Mouse (Mus musculus) neural tube, postnatal 0 days (tissue): ENCODE results near the gene Gm45021. TPM values are rescaled to one million over a fixed set of nuclear protein-coding genes. Genes with fewer than 3 reads are reported as not detected.

Experiments
- polyA plus RNA-seq: library from polyadenylated mRNA; unstranded; fragments of >200 nt; fragmentation: Nextera tagmentation; extraction: Ambion mirVana; gene quantifications from 2 replicates; pipeline ENCODE4 v1.2.1, GENCODE M21; 2015

Gm45021 gene
- polyA plus RNA-seq: not detected in 2 replicates

DNA sequence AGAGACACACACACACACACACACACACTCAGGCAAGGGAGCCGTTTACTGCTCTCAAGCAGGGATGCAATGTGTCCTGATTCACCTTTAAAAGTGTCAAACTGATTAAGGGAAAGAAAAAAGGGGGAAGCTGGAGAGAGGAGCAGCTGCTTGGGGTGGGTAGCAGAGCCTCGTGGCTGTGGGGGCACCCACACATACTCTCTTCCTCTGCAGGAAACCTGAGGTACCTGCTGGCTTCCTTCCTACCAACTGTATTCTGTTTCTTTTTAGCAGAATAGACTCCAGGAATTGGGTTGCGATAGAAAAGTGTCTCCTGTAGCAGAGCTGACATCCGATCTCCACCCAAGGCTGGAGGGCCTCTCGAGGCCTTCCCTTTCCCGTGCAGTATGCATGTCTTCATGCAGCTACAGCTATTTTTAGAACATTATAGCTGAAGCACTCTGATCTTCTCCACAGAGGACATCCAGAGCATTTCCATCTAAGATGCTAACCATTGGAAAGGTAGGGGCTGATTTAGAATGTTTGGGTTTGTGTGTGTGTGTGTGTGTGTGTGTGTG lies at the start of gene Gm45021:
TSS of gene Gm45021 (plus strand) at position 417 of the 557 bp plus-strand sequence.

DNA sequence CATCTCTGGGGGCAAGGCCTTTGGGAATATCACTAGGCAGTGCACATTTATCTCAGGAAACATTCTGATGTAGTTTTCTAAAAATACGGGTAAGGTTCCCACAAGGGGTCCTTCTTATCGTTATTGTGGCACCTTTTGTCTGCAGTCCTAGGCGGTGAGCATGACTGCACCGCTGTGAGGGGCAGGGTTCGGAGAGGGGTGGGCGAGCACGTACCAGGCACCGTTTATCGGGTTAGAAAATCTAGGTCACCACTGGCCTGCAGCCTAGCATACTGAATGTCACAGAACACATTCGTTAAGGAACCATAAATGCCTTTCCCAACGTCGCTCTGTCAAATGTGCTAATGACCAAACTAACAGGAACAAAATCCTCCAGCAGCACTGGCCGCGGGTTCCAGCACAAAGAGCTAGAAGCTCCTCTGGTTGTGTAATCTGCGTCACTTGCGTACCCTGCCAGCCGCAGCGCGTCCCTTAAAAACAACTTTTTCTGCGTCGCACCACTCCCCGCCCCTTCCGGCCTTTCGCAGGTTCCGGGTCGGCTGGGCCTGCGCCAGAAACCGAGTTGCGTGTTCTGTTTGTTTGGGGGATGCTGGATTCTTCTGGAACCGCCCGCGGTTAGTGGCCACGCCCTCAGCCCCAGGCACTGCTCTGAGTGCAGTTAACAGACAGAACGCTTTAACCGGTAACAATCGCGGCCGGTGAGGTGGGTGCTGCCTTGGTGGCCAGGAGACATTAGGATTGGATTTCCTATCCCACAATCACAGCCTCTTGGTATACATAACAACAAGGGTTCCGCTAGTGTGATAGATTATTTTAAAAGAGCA lies 34.9 kb upstream of the Gm45021 start, which contains the start of gene Lrrc61:
TSS of gene Lrrc61 (plus strand) at position 517 of the 824 bp plus-strand sequence.

DNA sequence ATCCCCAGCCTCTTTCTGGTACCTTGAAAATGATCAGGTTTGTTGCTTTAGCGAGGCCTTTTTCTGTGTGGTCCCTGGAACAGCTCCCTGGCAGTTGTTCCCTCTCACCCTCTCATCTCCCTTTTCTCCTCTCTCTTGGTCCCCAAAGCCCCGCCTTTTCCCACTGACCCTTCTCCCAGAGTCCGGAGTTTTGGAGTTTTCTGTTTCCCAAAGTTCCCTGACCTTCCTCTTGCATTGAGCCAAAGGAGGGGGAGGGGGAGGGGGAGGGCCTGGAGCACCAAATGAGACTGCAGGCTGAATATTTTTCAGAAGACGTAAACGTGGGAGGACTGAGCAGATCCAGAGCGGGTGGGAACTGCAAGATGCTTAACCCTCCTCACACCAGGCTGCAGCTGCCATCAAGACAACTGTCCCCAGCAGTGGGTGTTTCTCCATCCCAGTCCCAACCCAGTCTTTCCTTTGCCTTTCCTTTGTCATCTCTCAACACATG lies 16.8 kb upstream of the Gm45021 start, which contains the start of gene Rarres2:
TSS of gene Rarres2 (minus strand) at position 218 of the 490 bp plus-strand sequence.

DNA sequence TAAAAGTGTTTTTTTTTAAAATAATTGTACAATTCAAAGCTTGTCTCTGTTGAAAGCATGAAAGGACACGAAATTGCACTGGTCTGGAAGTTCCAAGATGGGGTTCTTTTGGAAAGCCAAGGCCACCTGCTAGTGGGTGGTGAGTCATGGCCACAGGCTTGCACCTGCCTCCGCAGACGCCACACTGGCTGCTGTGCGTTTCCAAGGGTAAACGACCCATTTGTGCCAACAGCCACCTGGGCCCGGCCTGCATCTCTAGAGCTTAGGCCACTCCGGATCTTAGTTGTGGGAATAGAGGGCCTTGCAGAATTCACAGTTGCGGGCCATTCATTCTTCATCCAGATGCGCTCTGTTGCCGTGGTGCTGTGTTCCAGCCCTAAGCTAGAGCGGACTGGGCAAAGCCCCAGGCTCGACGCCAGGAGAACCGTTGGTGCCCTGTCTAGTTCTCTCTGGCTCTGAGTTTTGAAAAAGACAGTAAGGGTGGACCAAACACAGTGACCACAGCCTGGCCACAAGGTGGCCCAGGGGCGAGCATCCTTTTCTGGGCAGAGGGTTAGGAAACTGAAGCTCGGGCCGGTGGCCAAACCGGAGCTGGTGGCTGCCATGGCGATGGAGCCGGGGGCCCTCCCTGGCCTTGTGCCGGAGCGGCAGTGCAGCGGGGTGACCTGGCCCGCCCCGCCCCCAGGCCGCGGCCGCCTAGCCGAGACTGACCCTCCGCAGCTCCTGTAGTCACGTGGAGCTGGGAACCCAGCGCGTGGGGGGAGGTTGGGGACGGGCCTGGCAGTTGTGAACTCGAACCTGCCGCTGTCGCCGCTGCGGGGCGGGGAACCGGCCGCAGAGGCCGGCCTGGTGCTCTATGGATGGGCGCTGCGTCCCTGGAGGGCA lies 4.0 kb downstream of the Gm45021 start, which contains the start of the genes Repin1 and Gm44965:
TSS of gene Repin1 (plus strand) at position 726 of the 885 bp plus-strand sequence.
TSS of gene Gm44965 (plus strand) at position 784 of the 885 bp plus-strand sequence.

DNA sequence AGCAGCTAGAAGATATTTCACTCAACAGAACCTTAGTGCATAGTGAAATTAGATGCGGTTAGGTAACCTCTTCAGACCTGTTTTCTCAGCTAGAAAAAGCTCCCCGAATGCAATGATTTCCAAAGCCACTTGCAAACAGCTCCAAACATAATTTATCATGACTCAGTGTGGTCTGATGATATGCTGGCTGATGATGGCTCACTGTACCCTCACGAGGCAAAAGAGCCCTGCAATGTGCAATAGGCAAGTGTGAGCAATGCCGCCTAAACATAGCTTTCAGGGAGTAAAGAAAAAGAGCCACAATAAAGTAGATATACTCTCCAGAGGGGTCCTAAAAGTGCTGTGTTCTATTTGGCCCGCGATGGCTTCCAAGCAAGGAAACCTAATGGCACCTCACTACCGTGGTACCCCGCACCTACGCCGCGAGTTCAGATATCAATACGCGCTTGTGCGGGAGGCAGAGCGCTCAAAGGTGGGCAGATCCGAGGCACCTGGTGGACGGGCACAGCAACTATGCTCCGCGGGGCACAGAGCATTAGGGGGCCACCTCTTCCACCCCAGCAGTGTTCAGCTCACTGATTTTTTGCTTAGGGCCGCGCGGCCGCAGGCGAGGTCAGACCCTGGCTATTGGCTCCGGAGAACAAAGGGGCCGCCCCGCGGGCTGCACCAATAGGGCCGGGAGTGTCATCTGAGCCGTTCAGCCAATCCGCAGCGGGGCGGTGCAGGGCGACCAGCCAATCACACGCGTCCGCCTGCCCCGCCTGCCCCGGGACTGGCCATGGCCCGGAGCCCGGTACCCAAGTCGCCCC lies 12.1 kb downstream of the Gm45021 start, which contains the start of gene Zfp775:
TSS of gene Zfp775 (plus strand) at position 793 of the 809 bp plus-strand sequence.

DNA sequence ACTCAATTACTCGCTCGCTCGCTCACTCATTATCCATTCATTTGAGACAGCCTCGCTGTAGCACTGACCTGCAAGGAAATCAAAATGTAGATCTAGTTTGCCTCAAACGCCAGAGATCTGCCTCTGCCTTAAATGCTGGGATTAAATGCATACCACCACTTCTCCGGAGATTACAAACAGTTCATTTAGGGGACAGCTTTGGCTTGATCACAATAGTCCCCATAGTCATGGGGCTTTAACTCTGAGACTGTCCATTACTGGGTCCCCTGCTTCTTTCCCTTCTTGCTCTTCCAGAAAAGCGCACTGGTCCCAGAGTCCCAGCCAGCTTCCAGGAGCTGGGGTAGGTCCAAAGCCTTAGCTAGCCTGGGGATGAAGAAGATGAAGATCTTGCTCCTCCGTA lies 37.1 kb downstream of the Gm45021 start, which contains the start of gene AI854703:
TSS of gene AI854703 (plus strand) at position 301 of the 400 bp plus-strand sequence.

DNA sequence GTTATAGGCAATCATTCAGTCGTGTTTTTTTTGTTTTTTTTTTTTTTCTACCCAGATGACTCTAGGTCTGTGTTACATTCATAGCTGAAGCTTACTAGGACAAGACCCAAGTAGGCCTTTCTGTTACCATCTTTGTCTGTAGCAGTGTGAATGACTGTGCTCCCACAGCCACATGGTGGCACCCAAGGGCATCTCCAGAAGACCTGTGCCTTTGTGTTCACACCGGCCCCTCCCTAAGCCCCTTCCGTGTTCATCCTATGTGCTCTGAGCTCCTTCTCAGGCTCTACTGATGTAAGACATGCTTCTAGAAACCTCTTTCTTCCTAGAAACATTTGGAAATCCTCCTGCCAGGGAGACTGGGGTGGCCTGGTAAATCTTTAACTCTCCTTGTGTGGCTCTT lies 57.6 kb downstream of the Gm45021 start, which contains the start of gene Gimap8:
TSS of gene Gimap8 (plus strand) at position 240 of the 400 bp plus-strand sequence.

Other genes starting within 250 kb of the Gm45021 start
- 17.5 and 21.6 TPM in 2 replicates for gene Krba1, start 194.0 kb upstream of the Gm45021 start, polyA plus RNA-seq
- gene Zfp467, start 143.8 kb upstream of the Gm45021 start, polyA plus RNA-seq: 45.1 and 46.9 TPM in 2 replicates
- gene Sspo, start 141.4 kb upstream of the Gm45021 start, polyA plus RNA-seq: 0.17 and 0.27 TPM in 2 replicates
- 494 and 535 TPM in 2 replicates for gene Atp6v0e2, start 52.0 kb upstream of the Gm45021 start, polyA plus RNA-seq
- 15.0 and 15.1 TPM in 2 replicates for gene Lrrc61, start 34.8 kb upstream of the Gm45021 start, polyA plus RNA-seq
- 21.1 and 23.0 TPM in 2 replicates for gene Rarres2, start 16.8 kb upstream of the Gm45021 start, polyA plus RNA-seq
- 33.1 and 38.6 TPM in 2 replicates for gene Repin1, start 4.3 kb downstream of the Gm45021 start, polyA plus RNA-seq
- gene Gm44965, start 4.3 kb downstream of the Gm45021 start, polyA plus RNA-seq: not detected in 2 replicates
- 7.1 and 7.3 TPM in 2 replicates for gene Zfp775, start 12.5 kb downstream of the Gm45021 start, polyA plus RNA-seq
- gene AI854703, start 37.2 kb downstream of the Gm45021 start, polyA plus RNA-seq: 38.7 and 38.8 TPM in 2 replicates
- 0.36 and 0.50 TPM in 2 replicates for gene Gimap8, start 57.6 kb downstream of the Gm45021 start, polyA plus RNA-seq
- gene Gimap9, start 86.5 kb downstream of the Gm45021 start, polyA plus RNA-seq: 1.0 and 1.2 TPM in 2 replicates
- 0.57 and 0.62 TPM in 2 replicates for gene Gimap4, start 94.9 kb downstream of the Gm45021 start, polyA plus RNA-seq
- gene Gimap6, start 118.6 kb downstream of the Gm45021 start, polyA plus RNA-seq: 5.7 and 6.9 TPM in 2 replicates
- gene Gm28053, start 129.0 kb downstream of the Gm45021 start, polyA plus RNA-seq: 0.68 TPM in 1 of 2 replicates, not detected in the other
- gene Gimap7, start 129.0 kb downstream of the Gm45021 start, polyA plus RNA-seq: not detected in 2 replicates
- 5.9 and 8.2 TPM in 2 replicates for gene Gimap1, start 149.4 kb downstream of the Gm45021 start, polyA plus RNA-seq
- gene Gimap5, start 156.6 kb downstream of the Gm45021 start, polyA plus RNA-seq: 1.7 and 2.2 TPM in 2 replicates
- gene Gimap3, start 181.2 kb downstream of the Gm45021 start, polyA plus RNA-seq: not detected in 2 replicates